Mouse (Mus musculus) bone marrow macrophage, adult 2 months (primary cell): ENCODE results near the gene Ube2t.

Experiments used
- CTCF ChIP-seq: IDR thresholded peaks from 2 replicates; pipeline ENCODE4 v1.5.1; 2012; ENCODE audit warnings: low read depth, mild to moderate bottlenecking, low read length, moderate library complexity
- POLR2A ChIP-seq: IDR thresholded peaks from 2 replicates; pipeline ENCODE4 v1.6.1; 2012; ENCODE audit warnings: mild to moderate bottlenecking, low read depth, low read length, borderline replicate concordance

GRCm38 (mm10) chr1:135020970-135021369, 58.6 kb downstream of the Ube2t start:
- TF ChIP-seq CTCF (no peak), POLR2A (no peak)
